Mouse (Mus musculus): ENCODE results near the gene Lrch1. TPM values are rescaled to one million over a fixed set of nuclear protein-coding genes. Genes with fewer than 3 reads are reported as not detected.

Lrch1 gene
- polyA plus RNA-seq, 1 experiment from 2014 or later: 13.0 TPM

DNA sequence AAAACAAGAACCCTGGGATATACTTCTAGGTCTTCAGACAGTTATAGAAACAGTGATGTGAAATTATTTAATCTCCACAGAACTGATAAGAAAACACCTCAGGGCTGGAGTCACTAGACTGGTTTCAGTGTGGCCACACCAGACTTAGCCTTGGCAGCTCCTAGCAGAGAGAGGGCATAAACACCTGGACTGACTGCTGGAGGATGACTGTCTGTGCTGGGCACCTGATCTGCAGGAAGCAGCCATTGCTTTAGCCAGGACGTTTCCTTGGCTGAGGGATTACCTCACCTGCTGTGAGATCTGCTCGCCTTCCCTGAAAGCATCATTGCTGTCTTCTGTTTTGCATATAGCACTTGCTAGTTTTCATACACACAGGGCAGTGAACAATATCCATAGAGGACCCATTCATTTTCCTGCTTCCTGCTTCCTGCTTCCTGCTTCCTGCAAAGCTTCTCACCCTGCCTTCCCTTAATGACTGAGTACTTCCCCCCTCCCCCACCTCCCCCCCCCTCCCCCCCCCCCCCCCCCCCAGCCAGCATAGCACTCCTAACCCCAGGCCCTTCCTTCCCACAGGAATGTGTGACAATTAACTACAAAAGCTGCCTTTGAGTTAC lies 101.9 kb downstream of the Lrch1 start:
- no peak for ATAC-seq
- CTCF ChIA-PET: no interaction called here

DNA sequence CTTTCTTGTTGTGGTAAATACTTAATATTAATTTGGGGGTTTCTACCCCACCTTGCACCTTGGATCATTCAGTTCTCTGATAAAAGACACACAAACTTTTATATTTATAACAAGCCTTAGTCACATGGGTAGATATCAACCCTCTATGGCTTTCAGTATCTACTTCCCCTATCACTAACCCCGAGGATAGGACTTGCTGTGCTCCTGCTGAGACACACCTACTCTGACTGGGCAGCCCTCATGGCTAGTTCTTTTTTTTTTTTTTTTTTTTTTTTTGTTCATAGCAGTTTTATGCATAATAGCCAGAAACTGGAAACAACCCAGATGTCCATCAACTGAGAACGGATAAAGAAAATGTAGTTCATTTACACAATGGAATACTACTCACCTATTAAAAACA lies 106.0 kb downstream of the Lrch1 start:
- POLR2A ChIA-PET: no interaction called here
- no peak for TF ChIP-seq CTCF (IDR thresholded peaks at IDR 0.05)
- DNase-seq (ENCODE audit: low read depth, low spot score) (no peak), ATAC-seq (no peak)
- no peaks in the 10 kb centered on the region for H3K27me3 ChIP-seq
- in situ Hi-C loops (cut with MboI; ENCODE audit: low pct_unique_long_range_greater_than_20kb): no loop called here
- CTCF ChIA-PET: no interaction called here

More for the DNA sequence above, 101.9 kb downstream of the Lrch1 start:
- POLR2A ChIA-PET: no interaction called here
- in situ Hi-C loops (cut with MboI; ENCODE audit: low pct_unique_long_range_greater_than_20kb): no loop called here
- TF ChIP-seq CTCF (IDR thresholded peaks at IDR 0.05): no peak
- H3K27me3 ChIP-seq: no peaks in the 10 kb centered on the region
- no peak for DNase-seq (ENCODE audit: low read depth, low spot score)

- H3K27me3 ChIP-seq: no peaks in the 10 kb centered on the region
- ChIA-PET POLR2A (no interaction called here), CTCF (no interaction called here)
- TF ChIP-seq CTCF (IDR thresholded peaks at IDR 0.05): no peak
- DNase-seq (ENCODE audit: low read depth, low spot score) (no peak), ATAC-seq (no peak)
- in situ Hi-C loops (cut with MboI; ENCODE audit: low pct_unique_long_range_greater_than_20kb): no loop called here
These were observed 106.4 kb downstream of the Lrch1 start for GRCm38 (mm10) chr14:74841297-74841696.

- CTCF ChIA-PET: interaction anchor here (1.5 kb wide), 1 partner anchor 9 kb away, joined by 3 read pairs; no protein-coding TSS in a partner anchor
These were observed 106.9 kb downstream of the Lrch1 start for GRCm38 (mm10) chr14:74840820-74841219.

DNA sequence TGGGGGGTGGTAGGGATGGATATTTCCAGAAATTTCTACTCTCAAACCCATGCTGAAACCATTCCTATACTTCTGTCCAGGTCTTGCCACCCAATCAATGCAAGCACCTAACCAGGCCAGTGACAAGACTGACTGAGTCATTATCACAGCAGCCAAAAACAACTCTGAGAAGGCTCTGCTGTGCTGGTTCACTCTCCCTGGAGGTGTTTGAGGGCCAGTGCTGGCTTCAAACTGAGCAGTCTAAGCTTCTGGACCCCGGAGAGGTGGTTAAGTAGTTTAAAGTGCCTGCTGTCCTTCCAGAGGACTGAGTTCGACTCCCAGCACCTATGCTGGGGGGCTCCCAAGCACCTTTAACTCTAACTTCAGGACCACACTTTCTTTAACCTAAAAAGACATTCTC lies 107.3 kb downstream of the Lrch1 start:
- in situ Hi-C loops (cut with MboI; ENCODE audit: low pct_unique_long_range_greater_than_20kb): no loop called here
- peak; percentile 80 for ATAC-seq
- no peak for DNase-seq (ENCODE audit: low read depth, low spot score)
- H3K27me3 ChIP-seq: no peaks in the 10 kb centered on the region
- ChIA-PET CTCF (interaction anchor here (1.5 kb wide), 1 partner anchor 9 kb away, joined by 3 read pairs; no protein-coding TSS in a partner anchor), POLR2A (no interaction called here)
- no peak for TF ChIP-seq CTCF (IDR thresholded peaks at IDR 0.05)

More at GRCm38 (mm10) chr14:74840820-74841219, 106.9 kb downstream of the Lrch1 start:
- POLR2A ChIA-PET: no interaction called here
- DNase-seq (ENCODE audit: low read depth, low spot score) (no peak), ATAC-seq (no peak)
- no peak for TF ChIP-seq CTCF (IDR thresholded peaks at IDR 0.05)
- in situ Hi-C loops (cut with MboI; ENCODE audit: low pct_unique_long_range_greater_than_20kb): no loop called here
- H3K27me3 ChIP-seq: no peaks in the 10 kb centered on the region

DNA sequence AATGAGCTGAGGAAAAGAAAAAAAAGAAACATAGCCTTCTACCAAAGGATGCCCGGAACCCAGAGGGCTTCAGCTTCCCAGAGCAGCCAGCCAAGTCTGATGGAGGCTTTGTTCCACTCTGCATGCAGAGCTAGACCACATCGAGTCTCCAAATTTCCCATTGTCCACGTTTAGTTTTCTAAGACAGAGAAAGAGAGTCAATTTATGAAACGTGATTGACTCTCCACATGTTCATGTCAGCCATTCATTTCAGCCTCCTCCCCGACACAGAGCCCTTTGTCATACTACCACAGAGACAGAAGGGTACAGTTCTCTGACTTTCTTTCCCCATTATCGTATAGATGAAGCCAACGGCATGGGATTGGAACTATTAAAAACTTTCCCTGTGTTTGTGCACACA lies 108.9 kb downstream of the Lrch1 start:
- in situ Hi-C loops (cut with MboI; ENCODE audit: low pct_unique_long_range_greater_than_20kb): no loop called here
- ATAC-seq (no peak), DNase-seq (ENCODE audit: low read depth, low spot score) (no peak)
- no peaks in the 10 kb centered on the region for H3K27me3 ChIP-seq
- CTCF ChIA-PET: no interaction called here
- no peak for TF ChIP-seq CTCF (IDR thresholded peaks at IDR 0.05)
- POLR2A ChIA-PET: no interaction called here

GRCm38 (mm10) chr14:74835010-74835409 lies 112.7 kb downstream of the Lrch1 start:
- DNase-seq (ENCODE audit: low read depth, low spot score) (no peak), ATAC-seq (no peak)
- in situ Hi-C loops (cut with MboI; ENCODE audit: low pct_unique_long_range_greater_than_20kb): no loop called here
- POLR2A ChIA-PET: no interaction called here
- TF ChIP-seq CTCF (IDR thresholded peaks at IDR 0.05): no peak
- H3K27me3 ChIP-seq: no peaks in the 10 kb centered on the region
- CTCF ChIA-PET: no interaction called here

GRCm38 (mm10) chr14:74834215-74834614 lies 113.5 kb downstream of the Lrch1 start:
- in situ Hi-C loops (cut with MboI; ENCODE audit: low pct_unique_long_range_greater_than_20kb): no loop called here
- ATAC-seq (no peak), DNase-seq (ENCODE audit: low read depth, low spot score) (no peak)
- ChIA-PET CTCF (no interaction called here), POLR2A (no interaction called here)
- no peaks in the 10 kb centered on the region for H3K27me3 ChIP-seq
- TF ChIP-seq CTCF (IDR thresholded peaks at IDR 0.05): no peak

DNA sequence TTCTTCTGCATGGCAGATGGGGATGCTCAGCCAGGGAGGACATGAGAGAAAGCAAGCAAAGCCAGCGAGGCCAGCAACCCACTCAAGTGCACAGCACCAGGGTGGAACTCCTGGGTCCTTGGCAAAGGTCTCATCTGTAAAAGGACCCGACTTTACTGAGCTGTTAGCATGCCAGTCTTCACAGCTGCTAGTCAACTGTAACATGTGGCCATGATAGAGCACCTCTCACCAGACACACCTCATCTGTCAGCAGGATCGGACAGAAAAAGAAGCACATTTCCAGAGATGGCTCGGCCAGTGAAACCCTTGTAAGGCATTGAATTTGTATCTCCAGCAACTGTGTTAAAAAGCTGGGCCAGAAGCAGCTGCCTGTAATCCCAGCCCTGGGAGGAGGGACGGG lies 116.0 kb downstream of the Lrch1 start:
- in situ Hi-C loops (cut with MboI; ENCODE audit: low pct_unique_long_range_greater_than_20kb): no loop called here
- no peak for TF ChIP-seq CTCF (IDR thresholded peaks at IDR 0.05)
- ATAC-seq (no peak), DNase-seq (ENCODE audit: low read depth, low spot score) (no peak)
- no peaks in the 10 kb centered on the region for H3K27me3 ChIP-seq
- CTCF ChIA-PET: interaction anchor here (1.0 kb wide), 1 partner anchor 8 kb away, joined by 3 read pairs; no protein-coding TSS in a partner anchor
- POLR2A ChIA-PET: no interaction called here

DNA sequence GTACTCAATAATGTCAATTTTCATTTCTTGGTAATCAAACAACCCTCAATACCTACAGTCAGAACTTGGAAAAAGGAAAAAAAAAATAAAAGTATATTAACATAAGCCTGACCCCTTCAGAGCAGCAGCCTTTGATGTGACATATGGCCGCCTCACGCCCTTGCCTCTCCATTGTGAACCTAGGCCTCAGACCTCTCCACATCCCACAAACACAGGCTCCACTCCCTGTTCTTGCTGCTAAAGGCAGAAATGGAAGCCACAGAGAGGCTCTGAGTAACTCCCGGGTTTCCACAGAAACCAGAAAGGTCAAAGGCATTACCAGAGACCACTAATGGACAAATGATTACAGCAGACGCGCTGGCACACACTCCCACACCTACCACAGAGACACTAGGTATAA lies 116.6 kb downstream of the Lrch1 start:
- no peak for DNase-seq (ENCODE audit: low read depth, low spot score)
- ChIA-PET POLR2A (no interaction called here), CTCF (interaction anchor here (1.0 kb wide), 1 partner anchor 9 kb away, joined by 3 read pairs; no protein-coding TSS in a partner anchor)
- H3K27me3 ChIP-seq: no peaks in the 10 kb centered on the region
- no peak for TF ChIP-seq CTCF (IDR thresholded peaks at IDR 0.05)
- no peak for ATAC-seq
- in situ Hi-C loops (cut with MboI; ENCODE audit: low pct_unique_long_range_greater_than_20kb): no loop called here

DNA sequence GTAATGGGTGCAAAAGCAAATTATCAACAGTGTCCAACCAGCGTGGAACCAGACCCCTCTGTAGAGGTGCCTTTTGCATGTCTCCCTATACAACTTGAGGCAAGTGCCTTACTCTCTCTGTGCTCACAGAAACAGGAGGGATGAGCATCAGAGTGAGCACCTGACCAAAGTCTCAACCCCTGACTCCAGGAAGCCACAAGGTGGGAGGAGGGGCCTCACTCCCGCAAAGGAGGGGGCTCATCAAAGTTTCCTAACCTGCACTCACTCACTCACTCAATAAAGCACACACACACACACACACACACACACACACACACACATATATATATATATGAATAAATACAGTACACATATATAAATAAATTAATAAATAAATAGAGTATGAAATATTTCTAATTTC lies 117.1 kb downstream of the Lrch1 start:
- ChIA-PET POLR2A (no interaction called here), CTCF (no interaction called here)
- in situ Hi-C loops (cut with MboI; ENCODE audit: low pct_unique_long_range_greater_than_20kb): no loop called here
- DNase-seq (ENCODE audit: low read depth, low spot score) (no peak), ATAC-seq (no peak)
- TF ChIP-seq CTCF (IDR thresholded peaks at IDR 0.05): no peak
- H3K27me3 ChIP-seq: no peaks in the 10 kb centered on the region

Measured in Patski (cell line).